Mouse (Mus musculus) thymus, adult 2 months (tissue): Measurements from ENCODE around the gene Dst.

Experiments used
- CTCF ChIP-seq: fragments of 200-500 bp; IDR thresholded peaks from 2 replicates; pipeline ENCODE4 v1.5.1; 2012; ENCODE audit warnings: mild to moderate bottlenecking, control low read depth, low read length, moderate library complexity, borderline replicate concordance; ENCODE audit not compliant: control insufficient read depth, poor library complexity, insufficient read depth; ENCODE audit errors: extremely low read depth
- POLR2A ChIP-seq: fragments of 200-500 bp; IDR thresholded peaks from 2 replicates; pipeline ENCODE4 v1.6.1; 2012; ENCODE audit warnings: mild to moderate bottlenecking, low read length, control low read depth, moderate library complexity; ENCODE audit not compliant: control insufficient read depth, poor library complexity, insufficient read depth; ENCODE audit errors: extremely low read depth

GRCm38 (mm10) chr1:33869437-33869836, 38.6 kb upstream of the Dst start:
- TF ChIP-seq POLR2A (no peak), CTCF (no peak)
